Mouse (Mus musculus) neutrophil, adult 5-6 weeks (primary cell): ENCODE measurements around the gene Ggn. TPM values are rescaled to one million over a fixed set of nuclear protein-coding genes. Genes with fewer than 3 reads are reported as not detected.
A peak's percentile ranks its signal among the peaks of the same experiment; 100 is the strongest.
"Not testable (repeated sequence)": the region's sequence is repeated elsewhere in the genome, so short reads cannot be mapped to it uniquely, and the experiment has no call there.

Source experiments
- ATAC-seq: fragments of 151-379, 151-347 bp; 2 replicates; pipeline ENCODE4 v1.8.0; 2017; ENCODE audit warnings: mild to moderate bottlenecking, moderate TSS enrichment; ENCODE audit not compliant: insufficient number of reproducible peaks, poor library complexity, low FRiP score, severe bottlenecking; ENCODE audit errors: extremely low read depth
- total RNA-seq: library from RNA; stranded (forward); fragments of 200-1000 nt; gene quantifications from 2 replicates; pipeline ENCODE4 v1.2.3, GENCODE M21; 2017

Gene Ggn
- total RNA-seq, 1 experiment from 2014 or later = 0.47 TPM

DNA sequence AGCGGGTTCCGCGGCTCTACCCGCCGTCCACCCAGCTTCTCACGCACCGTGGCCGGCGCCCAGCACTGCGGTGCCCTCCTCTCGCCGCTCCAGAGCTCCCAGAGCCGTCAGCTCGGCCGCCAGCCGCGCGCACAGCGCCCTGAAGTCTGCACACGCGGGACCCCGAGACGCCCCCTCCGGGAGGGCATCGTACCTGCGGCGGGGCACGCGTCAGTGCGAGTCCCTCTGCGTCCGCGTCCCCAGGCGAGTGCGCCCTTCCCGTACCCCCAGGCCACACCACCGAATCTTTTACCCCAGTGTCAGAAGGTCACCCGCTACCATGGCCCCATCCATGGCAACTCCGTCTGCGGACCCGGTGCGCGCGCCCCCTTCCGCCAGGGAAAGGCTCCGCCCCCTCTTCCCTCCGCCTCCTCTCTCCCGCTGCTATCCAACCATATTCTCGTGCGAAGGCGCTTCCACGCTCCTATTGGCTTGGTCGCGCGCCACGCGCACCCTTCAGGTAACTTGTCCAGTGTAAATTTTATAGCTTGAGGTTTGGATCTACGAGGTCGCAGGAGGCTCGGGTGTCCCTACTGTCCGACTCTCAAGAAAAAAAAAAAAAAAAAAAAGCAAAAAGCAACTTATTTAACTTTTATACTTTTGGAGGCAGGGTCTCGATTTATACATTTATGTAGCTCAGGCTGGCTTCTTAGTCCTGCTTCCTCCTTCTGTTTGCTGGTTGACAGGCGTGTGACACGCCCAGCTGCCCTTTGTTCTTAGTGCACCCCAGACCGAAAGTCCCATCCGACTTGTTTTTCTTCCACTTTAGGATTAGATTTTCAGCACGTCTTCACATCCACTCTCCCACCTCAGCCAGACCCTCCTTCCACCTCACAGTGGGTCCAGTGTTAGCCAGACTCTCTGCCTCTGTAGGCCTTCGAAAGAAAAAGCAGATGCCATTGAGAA, 13.9 kb upstream of the Ggn start, which contains the start of gene Fam98c:
Gene Fam98c, minus strand, starts transcription at position 397 of the 945 bp plus-strand sequence.
- ATAC-seq = peak; percentile 59

DNA sequence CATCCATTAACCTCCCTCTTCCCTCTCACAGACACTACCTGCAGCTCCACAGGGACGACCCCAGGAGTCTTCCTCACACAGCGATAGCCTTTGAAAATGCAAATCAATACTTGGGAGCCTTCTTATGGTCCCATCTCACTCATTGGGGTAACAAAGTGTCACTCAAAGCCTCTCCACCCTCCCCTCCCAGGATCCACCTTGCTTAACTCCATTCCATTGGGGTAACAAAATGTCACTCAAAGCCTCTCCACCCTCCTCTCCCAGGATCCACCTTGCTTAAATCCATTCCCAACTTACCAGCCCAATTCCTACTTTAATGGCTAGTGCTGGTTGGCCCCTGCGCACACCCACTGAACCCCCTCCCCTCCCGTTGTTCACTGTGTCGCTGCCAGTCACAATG, 11.7 kb upstream of the Ggn start:
- ATAC-seq = no peak

DNA sequence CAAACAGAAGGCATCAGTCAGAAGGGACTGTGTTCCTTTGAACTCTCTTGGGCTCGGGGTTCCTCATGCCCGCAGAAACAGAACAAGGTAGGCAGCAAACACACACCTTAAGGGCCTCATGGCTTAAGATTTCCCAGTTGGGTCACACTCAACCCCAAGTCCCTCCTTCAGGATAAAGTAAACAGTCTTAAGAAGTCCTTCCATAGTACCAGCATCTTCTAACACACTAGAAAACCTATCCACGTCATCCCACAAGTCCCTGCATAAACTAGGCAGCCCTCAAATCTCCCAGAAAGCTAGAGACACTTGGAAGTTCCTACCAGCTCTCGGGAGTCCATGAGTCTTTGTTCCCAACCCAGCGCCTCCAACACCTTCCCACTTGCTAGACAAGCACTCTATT, 7.7 kb upstream of the Ggn start:
- no peak for ATAC-seq

DNA sequence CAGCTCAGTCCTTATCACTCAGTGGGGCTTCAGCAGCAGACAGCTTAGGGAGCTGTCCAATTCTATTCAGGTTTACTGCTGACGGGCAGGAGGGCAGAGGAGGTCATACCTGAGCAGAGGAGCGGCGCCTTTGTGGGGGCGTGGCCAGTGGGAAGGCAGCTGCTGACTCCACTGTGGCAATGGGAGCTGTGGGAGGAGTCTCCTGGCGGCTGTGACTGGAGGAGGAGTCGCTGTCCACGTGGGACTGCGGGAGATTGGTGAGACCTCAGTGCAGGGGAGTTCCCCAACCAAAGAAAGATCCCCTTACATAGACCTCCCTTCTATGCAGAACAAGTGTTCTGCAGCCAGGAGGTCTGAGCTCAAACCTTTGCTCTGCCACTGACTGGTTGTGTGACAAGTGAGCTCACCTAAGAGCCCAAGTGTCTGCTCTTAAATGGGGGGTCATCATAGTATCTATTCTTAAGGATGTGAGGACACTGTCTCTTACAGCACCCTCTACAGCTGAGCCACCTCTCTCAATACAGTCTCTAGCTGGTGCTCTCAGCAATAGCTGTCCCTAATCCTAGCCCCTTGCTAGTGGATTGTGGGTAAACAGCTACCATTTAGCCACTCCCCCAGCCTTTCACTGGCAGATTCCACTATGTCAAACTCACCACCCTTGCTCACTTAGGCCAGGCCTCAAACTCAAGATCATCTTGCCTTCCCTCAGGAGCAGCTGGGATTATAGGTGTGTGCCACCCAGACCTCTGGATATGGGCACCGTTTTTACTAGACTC, 7.1 kb upstream of the Ggn start:
- ATAC-seq = 0 out of 2 replicates have a peak, but pooled peaks have one; percentile 25

DNA sequence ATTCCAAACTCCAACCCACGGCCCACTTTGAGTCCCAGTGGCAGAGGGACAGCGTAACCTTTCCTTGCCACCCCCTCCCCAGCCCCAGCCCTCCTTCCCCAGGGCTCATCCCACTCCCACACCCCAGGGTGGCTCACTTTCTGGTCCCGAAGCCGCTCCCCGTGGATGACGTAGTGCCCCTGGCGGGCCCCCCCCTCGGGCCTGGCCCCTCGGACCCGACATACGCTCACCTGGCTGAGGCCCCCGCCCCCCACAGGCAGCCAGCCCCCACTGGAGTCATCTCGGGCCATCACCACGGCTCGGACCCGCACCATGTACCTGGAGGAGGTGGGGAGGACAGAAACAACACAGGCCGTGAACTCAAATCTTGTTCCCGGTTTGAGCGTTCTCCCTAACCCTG, 2.4 kb upstream of the Ggn start:
- no peak for ATAC-seq

DNA sequence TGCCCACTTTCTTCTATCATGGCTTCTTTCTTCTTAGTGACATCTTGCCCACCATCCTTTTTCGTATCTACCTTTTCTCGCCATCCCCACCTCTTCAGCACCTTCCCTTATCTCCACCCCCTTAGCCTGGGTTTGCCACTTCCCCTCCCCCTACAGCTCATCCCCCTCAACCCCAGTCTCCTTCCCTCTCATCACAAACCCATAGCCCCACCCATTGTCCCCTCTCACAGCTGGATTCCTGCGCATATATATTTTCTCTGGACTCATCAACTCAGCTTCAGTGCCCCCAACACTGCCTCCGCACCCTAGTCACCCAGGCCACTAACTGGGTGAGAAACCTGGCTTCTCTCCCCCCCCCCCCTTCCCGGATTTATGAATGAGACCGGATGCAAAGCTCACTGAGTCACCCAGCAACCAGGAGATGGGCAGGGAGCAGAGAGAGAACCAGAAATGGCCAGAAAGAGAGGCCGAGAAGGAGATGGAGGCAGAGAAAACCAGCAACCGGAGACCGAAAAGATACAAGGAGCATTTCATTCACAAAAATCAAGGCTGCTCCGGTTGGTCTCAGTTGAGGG, 1.8 kb upstream of the Ggn start:
- ATAC-seq = no peak

DNA sequence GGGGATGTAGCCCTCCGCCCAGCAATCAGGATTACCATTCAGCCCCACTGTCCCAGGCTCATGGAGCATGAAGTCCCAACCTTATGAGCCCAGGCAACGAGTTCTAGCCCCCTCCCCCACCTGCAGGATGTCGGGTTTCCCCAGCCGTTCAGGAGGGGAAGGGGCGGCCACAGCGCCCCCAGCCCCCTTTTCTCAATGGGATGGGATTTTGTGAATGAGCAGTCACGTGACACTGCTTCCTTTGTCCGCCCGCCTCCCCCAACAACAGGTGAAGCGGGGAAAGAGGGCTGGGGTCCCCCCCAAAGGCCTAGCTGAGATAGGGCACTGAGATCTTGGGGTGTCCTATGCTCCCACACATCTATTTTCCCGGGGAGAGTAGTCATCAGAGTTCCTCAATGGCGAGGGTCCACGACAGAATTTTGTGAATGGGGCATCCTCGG, 1.2 kb upstream of the Ggn start:
- no peak for ATAC-seq

DNA sequence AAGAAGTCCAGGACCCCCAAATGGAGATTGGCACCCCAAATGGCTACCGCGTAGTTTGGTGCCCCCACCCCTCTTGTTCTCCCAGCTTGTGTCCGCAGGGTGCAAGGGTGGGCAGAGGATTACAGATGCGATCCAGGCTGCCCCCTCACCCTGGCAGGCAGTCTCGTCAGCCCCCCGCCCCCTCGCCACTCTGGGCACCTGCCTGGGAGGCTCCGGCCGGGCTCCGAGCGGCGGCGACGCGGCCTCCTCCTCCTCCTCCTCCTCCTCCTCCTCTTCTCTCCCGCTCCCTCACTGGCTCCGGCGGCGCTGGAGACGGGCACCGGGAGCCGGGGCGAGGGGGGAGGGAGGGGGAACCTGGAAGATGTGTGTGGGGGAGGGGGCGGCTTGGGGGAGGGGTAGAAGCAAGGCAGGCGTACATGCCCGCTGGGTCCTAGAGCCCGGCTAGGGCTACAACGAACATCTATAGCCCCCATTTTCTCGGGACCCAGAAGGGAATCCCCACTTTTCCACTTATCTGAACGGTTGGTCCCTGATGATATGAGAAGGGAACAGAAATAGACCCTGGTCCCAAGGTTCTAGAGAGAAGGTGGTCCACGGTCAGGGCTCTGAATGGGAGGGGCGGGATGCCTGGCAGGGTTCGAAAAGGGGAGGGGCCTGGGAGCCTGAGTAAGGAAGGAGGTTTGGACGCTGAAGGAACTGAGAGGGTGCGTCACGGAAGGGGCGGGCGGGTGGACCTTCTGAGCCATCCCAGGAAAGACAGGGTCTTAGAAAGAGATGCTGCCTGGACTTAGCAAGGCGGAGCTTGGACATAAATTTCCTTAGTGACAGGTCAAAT, 562 bp upstream of the Ggn start:
- ATAC-seq = no peak

DNA sequence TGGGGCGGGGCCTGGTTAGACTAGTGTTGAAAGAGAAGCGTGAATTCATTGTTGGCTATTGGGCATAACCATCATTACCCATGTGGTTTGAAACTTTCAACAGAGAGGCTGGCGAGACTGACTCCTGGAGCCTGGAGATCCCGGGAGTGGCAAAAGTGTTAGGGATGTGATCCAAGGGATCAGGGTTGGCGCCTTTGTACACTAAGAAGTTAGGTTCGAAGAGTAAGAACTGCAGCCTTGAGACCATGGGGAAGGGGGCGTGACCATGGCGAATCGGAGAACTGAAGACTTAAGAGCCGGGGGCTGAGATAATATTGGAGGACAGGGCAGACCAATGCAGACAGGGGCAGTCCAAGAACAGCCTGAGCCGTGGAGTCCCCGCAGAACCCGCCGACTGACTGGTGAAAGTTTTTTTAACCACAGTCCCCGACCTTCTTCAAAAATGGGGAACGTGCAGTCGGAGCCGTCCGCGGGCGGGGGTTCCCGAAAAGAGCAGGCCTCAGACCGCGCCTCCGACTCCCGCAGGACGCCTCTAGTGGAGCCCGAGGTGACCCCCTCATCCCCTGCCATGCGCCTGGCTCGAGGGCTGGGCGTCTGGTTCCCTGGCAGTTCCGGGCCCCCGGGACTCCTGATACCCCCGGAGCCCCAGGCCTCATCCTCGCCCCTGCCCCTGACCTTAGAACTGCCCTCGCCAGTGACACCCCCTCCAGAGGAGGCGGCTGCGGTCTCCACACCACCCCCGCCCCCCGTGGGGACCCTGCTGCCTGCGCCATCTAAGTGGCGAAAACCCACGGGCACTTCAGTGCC, 948 bp downstream of the Ggn start:
- ATAC-seq = peak; percentile 27; the same call in 1 of the 2 replicates

DNA sequence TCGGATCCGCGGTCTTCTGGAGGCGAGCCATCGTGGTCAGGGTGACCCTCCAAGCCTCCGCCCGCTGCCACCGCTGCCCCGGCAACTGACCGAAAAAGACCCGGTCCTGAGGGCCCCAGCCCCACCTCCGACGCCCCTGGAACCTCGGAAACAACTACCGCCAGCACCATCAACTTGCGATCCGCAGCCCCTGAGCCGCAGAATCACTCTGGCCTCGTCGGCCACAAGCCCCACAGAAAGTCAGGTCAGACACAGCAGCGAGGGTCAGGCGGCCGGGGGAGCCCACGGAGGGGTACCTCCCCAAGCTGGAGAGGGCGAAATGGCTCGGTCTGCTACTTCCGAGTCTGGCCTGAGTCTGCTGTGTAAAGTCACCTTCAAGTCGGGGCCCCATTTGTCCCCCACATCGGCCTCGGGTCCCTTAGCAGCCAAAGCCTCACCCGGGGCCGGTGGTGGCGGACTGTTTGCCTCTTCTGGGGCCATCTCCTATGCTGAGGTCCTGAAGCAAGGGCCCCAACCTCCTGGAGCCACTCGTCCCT, 1.6 kb downstream of the Ggn start:
- ATAC-seq = no peak

DNA sequence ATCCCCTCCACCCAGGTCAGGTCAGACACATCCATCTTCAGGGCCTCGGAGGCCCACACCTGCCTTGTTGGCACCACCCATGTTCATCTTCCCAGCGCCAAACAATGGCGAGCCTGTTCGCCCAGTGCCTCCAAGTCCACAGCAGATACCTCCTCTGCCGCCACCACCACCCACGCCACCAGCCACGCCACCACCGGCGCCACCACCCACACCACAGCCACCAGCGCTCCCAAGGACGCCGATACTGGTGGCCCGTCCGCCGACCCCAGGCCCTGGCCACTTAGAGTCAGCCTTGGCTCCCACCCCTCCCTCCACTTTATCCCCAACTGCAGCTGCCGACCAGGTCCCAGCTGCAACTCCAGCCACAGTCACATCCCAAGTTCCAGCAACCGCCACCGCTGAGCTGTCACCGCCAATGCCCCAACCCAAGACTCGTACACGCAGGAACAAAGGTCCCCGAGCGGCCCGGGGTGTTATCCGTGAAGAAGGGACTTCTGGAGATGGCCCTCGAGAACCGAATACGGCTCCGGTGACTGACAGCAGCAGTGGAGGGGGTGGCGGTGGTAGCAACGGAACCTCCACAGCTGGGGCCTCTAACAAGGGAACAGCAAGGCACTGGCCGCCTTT, 2.5 kb downstream of the Ggn start:
- no peak for ATAC-seq

DNA sequence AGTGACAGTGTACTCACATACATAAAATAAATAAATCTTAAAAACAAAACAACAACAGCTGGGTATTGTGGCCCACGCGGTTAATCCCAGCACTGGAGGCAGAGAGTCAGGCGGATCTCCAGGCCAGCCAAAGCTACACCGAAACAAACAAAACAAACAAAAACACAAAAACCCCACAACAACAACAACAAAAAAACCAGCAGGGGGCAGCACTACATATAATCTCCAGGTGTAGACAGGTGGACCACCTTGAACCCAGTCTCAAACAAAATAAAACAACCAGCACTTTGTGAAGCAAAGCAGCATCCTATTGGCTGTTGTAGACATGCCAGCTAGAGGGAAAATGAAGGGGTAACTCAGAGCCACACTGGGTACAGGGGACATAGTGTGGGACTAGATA, 8.1 kb downstream of the Ggn start:
- ATAC-seq = no peak

DNA sequence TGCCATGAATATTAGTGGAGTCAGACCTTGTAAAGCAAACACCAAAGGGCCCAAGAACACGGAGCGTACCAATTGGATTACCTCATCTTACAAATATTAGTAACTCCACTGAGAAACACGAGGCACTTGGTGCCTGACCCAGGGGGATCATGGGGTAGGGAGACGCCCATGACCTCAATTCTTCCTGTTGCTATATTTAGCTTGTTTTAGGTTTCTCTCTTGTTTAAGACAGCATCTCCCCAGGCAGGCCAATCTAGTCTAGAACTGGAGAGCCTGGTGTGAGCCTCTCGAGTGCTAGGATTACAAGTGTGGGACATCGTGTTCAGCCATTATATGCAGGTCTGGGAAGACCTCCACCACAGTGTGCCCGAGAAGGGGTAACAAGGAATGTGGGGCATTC, 9.3 kb downstream of the Ggn start:
- ATAC-seq = no peak

DNA sequence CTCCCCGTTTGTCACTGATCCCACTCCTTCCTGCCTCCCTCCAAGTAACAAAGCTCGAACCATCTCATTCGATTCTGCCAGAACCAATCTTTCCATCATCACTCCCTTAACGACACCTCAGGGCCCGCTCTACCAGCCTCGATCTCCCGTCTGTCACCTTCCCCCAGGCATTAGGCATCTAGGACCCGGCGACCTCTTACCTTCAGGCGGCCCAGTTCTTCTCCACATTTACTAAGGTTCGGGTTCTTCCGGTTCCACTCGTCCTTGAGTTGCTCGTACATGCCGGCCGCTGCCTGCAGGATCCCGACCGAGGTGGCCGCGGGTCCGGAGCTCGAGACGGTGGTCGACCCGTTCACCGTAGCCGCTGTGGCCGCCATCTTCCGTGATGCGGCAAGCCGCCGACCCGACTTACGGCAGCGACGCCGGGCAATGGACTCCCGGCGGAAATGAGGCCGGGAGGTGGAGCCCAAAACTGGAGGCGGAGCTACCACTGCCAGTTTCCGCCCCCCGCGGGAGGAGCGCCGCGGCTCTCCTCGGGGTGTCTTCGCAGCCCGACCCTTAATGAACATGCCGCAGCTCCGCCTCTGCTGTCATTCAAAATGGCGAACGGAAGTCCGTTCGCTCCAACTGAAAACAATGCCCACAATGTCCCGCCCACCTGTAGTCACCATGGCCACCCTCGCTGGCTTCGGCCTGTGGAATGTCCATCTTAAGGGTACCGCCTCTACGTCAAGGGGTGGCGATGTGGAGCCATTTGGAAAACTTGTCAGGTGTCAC, 10.3 kb downstream of the Ggn start, which contains the start of gene Psmd8:
Gene Psmd8, minus strand, starts transcription at position 625 of the 777 bp plus-strand sequence.
- peak; percentile 94 for ATAC-seq

DNA sequence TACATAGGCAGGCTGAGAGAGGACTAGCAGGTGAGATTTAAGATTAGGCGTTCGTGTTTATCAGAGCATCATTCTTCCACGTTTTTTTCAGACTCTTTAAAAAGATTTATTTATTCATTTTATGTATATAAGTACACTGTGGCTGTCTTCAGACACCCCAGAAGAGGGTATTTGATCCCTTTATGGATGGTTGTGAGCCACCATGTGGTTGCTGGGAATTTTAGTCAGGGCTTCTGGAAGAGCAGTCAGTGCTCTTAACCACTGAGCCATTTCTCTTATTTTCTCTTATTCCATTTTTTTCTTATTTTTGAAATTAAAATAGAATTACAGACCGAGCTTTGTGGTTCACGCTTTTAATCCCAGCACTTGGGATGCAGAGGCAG, 10.8 kb downstream of the Ggn start:
- ATAC-seq = no peak

DNA sequence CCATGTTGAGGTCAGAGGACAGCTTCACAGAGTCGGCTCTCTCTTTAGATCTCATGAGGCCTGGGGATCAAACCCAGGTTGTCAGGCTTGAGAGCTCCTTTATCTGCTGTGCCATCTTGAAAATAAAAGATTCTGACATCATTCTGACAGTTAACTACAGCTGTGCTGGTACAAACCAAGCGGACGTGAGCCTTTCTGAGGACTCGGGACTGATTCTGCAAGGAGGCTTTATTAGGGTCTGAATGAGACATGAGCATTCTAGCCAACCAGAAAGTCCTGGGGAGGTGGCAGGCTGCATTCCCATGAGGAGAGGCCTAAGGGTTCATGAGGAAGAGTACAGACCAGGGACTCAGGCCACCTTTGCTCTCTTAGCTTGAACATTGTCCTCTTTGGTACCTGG, 11.3 kb downstream of the Ggn start:
- not testable (repeated sequence) for ATAC-seq
